Mouse (Mus musculus) olfactory bulb, adult 2 months (tissue): ENCODE measurements around the gene Hectd1. TPM values are rescaled to one million over a fixed set of nuclear protein-coding genes. Genes with fewer than 3 reads are reported as not detected.

Source experiments
- H3K27ac ChIP-seq: fragments of 200-500 bp; 2 replicates; pipeline ENCODE4 v1.5.1; 2012; ENCODE audit warnings: low read depth, low read length; ENCODE audit not compliant: insufficient read depth
- H3K4me1 ChIP-seq: fragments of 200-500 bp; 2 replicates; pipeline ENCODE4 v1.6.1; 2012; ENCODE audit warnings: low read length; ENCODE audit not compliant: control insufficient read depth, insufficient read depth
- H3K4me3 ChIP-seq: fragments of 200-500 bp; 2 replicates; pipeline ENCODE4 v1.5.1; 2012; ENCODE audit warnings: mild to moderate bottlenecking, low read depth, low read length, moderate library complexity; ENCODE audit not compliant: insufficient read depth
- CTCF ChIP-seq: fragments of 200-500 bp; IDR thresholded peaks from 2 replicates; pipeline ENCODE4 v1.5.1; 2012; ENCODE audit warnings: low read depth, mild to moderate bottlenecking, low read length, moderate library complexity; ENCODE audit not compliant: insufficient read depth
- POLR2A ChIP-seq: fragments of 200-500 bp; IDR thresholded peaks from 2 replicates; pipeline ENCODE4 v1.6.1; 2012; ENCODE audit warnings: mild to moderate bottlenecking, low read depth, low read length, moderate library complexity; ENCODE audit not compliant: insufficient read depth
- WGBS: fragments of 180-500 bp; shearing (Covaris S2); methylation state at CpG from one replicate; pipeline ENCODE4 v1.1.7; 2018; 5-methylcytosine and 5-hydroxymethylcytosine counted together
- polyA plus RNA-seq: library from polyadenylated mRNA; stranded (reverse); fragments of >200 nt; gene quantifications from 2 replicates; pipeline ENCODE4 v1.2.4, GENCODE M21; 2012; ENCODE audit warnings: low replicate concordance; ENCODE audit not compliant: missing spikeins, insufficient read depth, insufficient read length

Hectd1 gene
- polyA plus RNA-seq, 1 experiment = not detected

DNA sequence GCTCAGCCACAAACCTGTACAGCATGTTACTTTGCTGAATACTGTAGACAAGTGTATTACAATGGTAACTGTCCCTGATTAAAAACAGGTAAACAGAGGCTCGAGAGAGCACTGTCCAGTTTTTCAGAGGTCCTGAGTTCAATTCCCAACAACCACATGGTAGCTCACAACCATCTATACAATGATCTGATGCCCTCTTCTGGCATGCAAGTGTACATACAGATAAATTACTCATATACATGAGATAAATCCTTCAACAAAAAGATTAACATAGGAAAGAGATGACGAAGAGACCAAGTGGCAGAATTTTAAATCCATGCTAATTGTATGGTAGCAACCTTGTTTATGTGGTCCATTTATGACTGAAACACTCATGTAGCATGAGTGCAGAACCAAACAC, 82.0 kb downstream of the Hectd1 start:
- no peak overlapping the region for H3K27ac ChIP-seq
- TF ChIP-seq CTCF (no peak), POLR2A (no peak)

GRCm38 (mm10) chr12:51744957-51745356, 84.4 kb downstream of the Hectd1 start:
- Histone ChIP-seq H3K4me3 (no peak overlapping the region), H3K27ac (no peak overlapping the region), H3K4me1 (no peaks in the 10 kb centered on the region)
- TF ChIP-seq POLR2A (no peak), CTCF (no peak)
- WGBS = 55% methylated on average over 6 of the region's 6 CpGs

More for the DNA sequence above, 82.0 kb downstream of the Hectd1 start:
- no peak overlapping the region for H3K4me3 ChIP-seq
- 91% methylated on average over 2 of the region's 2 CpGs for WGBS
- H3K4me1 ChIP-seq = no peaks in the 10 kb centered on the region

GRCm38 (mm10) chr12:51741690-51742089, 87.6 kb downstream of the Hectd1 start:
- 82% methylated on average over 6 of the region's 6 CpGs for WGBS
- Histone ChIP-seq H3K4me3 (no peak overlapping the region), H3K27ac (no peak overlapping the region), H3K4me1 (no peaks in the 10 kb centered on the region; the same call in 1 of the 2 replicates)
- TF ChIP-seq POLR2A = no peak
- no peak for TF ChIP-seq CTCF

- no peak for TF ChIP-seq POLR2A
- Histone ChIP-seq H3K27ac (no peak overlapping the region; the same call in 1 of the 2 replicates), H3K4me3 (no peak overlapping the region), H3K4me1 (peaks cover 6% of the 10 kb centered on the region)
- WGBS = 20% methylated on average over 1 of the region's 1 CpGs
Observed at GRCm38 (mm10) chr12:51736807-51737206, 92.5 kb downstream of the Hectd1 start.

- H3K4me1 ChIP-seq = peaks cover 6% of the 10 kb centered on the region
- 52% methylated on average over 3 of the region's 3 CpGs for WGBS
- no peak for TF ChIP-seq CTCF
- no peak for TF ChIP-seq POLR2A
- no peak overlapping the region for H3K4me3 ChIP-seq
- no peak overlapping the region; the same call in 1 of the 2 replicates for H3K27ac ChIP-seq
Observed at GRCm38 (mm10) chr12:51736381-51736780, 93.0 kb downstream of the Hectd1 start.

- Histone ChIP-seq H3K4me3 (no peak overlapping the region), H3K4me1 (peaks cover 7% of the 10 kb centered on the region), H3K27ac (no peak overlapping the region)
- TF ChIP-seq CTCF (no peak), POLR2A (no peak)
- WGBS = 58% methylated on average over 7 of the region's 7 CpGs
Observed at GRCm38 (mm10) chr12:51735840-51736271, 93.5 kb downstream of the Hectd1 start.

DNA sequence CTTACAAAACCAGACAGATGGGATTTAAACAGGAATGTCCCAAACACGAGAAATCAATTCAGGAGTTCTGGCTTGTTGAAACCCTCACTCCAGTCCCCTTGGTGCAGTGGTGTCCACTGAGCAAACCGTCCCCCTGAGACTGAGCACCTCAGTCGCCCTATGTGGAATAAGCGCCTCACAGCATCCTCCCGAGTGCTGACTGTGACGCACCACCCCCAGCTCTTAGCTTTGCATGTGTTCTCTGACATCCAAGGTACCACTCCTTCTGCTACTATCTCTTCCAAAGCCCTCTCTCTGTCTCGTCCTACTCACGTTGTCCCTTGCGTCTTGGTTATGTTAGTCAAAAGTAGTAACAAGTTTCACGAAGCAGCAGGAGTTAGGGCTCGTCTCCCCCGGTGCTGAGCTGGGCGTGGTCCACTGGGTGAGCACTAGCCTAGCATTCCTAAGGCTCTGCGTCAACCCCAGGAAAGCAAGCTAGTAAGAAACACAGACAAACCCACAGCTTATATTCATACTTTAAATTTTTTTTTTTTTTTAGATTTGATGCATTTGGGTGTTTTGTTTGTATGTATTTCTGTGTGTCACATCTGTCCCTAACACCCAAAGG, 94.6 kb downstream of the Hectd1 start:
- Histone ChIP-seq H3K4me1 (peaks cover 15% of the 10 kb centered on the region), H3K4me3 (no peak overlapping the region), H3K27ac (no peak overlapping the region)
- 77% methylated on average over 14 of the region's 14 CpGs for WGBS
- TF ChIP-seq CTCF (no peak), POLR2A (no peak)

GRCm38 (mm10) chr12:51729827-51730226, 99.5 kb downstream of the Hectd1 start:
- Histone ChIP-seq H3K4me3 (no peak overlapping the region), H3K4me1 (peaks cover 17% of the 10 kb centered on the region), H3K27ac (peak overlapping the region; percentile 70)
- WGBS = 79% methylated on average over 9 of the region's 9 CpGs
- TF ChIP-seq POLR2A (no peak), CTCF (no peak)

DNA sequence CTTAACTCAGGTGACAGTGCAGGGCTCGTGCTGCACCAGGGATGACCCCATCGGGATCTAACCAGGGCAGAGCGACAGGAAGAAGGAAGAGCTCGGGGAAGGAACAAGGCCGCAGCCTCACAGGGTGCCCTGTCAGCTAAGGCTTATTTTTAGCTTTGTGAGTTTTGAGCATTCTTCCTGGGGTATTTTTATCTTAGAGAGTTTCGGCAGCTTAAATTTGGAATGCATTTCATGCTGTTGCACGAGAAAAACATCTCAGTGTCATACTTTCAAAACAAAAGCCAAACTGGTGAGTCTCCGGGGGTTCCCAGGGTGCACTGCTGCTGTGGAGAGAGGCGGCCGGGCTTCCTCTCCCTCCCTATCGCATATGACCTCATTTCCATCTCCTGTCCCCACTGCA, 100.3 kb downstream of the Hectd1 start:
- TF ChIP-seq POLR2A (no peak), CTCF (no peak)
- no peak overlapping the region for H3K4me3 ChIP-seq
- H3K4me1 ChIP-seq = peaks cover 17% of the 10 kb centered on the region
- peak overlapping the region; percentile 70 for H3K27ac ChIP-seq
- 21% methylated on average over 11 of the region's 11 CpGs for WGBS
